10 mouse cellular contexts compared by ENCODE assay signal in the genomic region with DNA sequence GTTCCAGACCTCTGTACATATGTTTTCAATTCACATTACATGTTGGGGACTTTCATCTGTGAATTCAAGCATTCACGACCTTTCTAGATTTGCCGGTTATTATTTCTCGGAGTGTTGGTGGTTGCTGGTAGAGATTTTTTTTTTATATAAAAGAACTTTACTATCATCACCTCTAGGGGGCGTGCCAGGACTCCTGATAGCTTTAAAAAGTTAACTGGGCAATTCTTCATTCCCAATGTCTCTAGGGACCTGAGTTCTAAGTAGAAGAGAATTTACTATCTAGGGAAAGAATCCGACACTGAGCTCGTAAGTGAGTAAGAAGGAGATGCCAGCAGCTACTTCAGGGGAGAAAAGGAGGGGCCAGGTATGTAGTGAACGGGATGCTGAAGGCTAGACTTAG.
DNase-seq lines count a peak whose midpoint lies in the region; ATAC-seq and TF ChIP-seq lines count a peak whose summit lies in the region.
"Had no signal": no experiment of that assay in that cellular context is flagged by ENCODE, and none has a peak within 500 bp of the region (broad histone marks: within the 10 kb centered on the region; RNA-seq: fewer than 3 reads in every experiment).

No protein-coding gene starts in this region.

- H3K9me3 ChIP-seq in heart, embryonic 11.5 days (replicated peaks; ENCODE audit: control insufficient read depth, low read length), result no peaks in the 10 kb centered on the region
- H3K9me3 ChIP-seq: lung, embryonic 15.5 days; stomach, embryonic 15.5 days had no signal

- H3K4me1 ChIP-seq in heart, embryonic 11.5 days (ENCODE audit: control insufficient read depth, insufficient read depth, low read length), result no peaks in the 10 kb centered on the region
- H3K4me1 ChIP-seq: lung, embryonic 15.5 days; stomach, embryonic 15.5 days had no signal

- H3K4me2 ChIP-seq in heart, embryonic 11.5 days, result no peak overlapping the region
- H3K4me2 ChIP-seq: lung, embryonic 15.5 days; stomach, embryonic 15.5 days had no signal

- in situ Hi-C loops in Patski (cut with MboI; ENCODE audit: low pct_unique_long_range_greater_than_20kb), result no loop called here

- no peak overlapping the region for H3K9ac ChIP-seq in heart, embryonic 11.5 days (ENCODE audit: low read depth, low read length)
- H3K9ac ChIP-seq: lung, embryonic 15.5 days; stomach, embryonic 15.5 days had no signal

- DNase-seq in frontal cortex, postnatal 14 days (ENCODE audit: low spot score in 2 of 2), result no peak
- DNase-seq in left cerebral cortex, postnatal 14 days (ENCODE audit: low spot score in 2 of 2), result peak; percentile 42 to 62
- no peak for DNase-seq in left cerebral cortex, adult 11 months (ENCODE audit: low spot score)
- DNase-seq in Patski (ENCODE audit: low read depth, low spot score), result peak; percentile 27
- DNase-seq in left cerebral cortex, postnatal 36 days (ENCODE audit: low spot score in 2 of 2), result peak; percentile 17 to 20
- DNase-seq in thymus, adult 18-20 months, result no peak

- no peak overlapping the region for H3K27ac ChIP-seq in heart, embryonic 11.5 days (ENCODE audit: low read depth, low read length)
- H3K27ac ChIP-seq: lung, embryonic 15.5 days; stomach, embryonic 15.5 days had no signal

- POLR2A ChIA-PET in Patski (lab: Charles Lee), result no interaction called here

- 0 out of 2 replicates have a peak, but pooled peaks have one; percentile 31 for ATAC-seq in frontal cortex, adult (ENCODE audit: low TSS enrichment)
- ATAC-seq in Patski, result no peak
- ATAC-seq in heart, embryonic 11.5 days (replicated peaks; ENCODE audit: insufficient number of reproducible peaks, low FRiP score, low TSS enrichment), result no peak

- peaks cover 4% of the 10 kb centered on the region for H3K27me3 ChIP-seq in Patski
- no peaks in the 10 kb centered on the region; the same call in 1 of the 2 replicates for H3K27me3 ChIP-seq in heart, embryonic 11.5 days (ENCODE audit: control insufficient read depth, insufficient read depth, low read length)
- H3K27me3 ChIP-seq: lung, embryonic 15.5 days; stomach, embryonic 15.5 days had no signal

- WGBS in heart, embryonic 11.5 days (ENCODE audit: insufficient replicate concordance), result 64% methylated on average over 7 of the region's 7 CpGs

- intact Hi-C loops in left cerebral cortex, postnatal 14 days (cut with DNase I), result no loop called here
- intact Hi-C loops in left cerebral cortex, postnatal 36 days (cut with DNase I), result loop anchor here (5.0 kb wide), 1 partner anchor 335 kb away; a partner anchor contains a TSS

- CTCF ChIA-PET in Patski (lab: Charles Lee), result interaction anchor here (0.5 to 1.8 kb wide), 19 partner anchors 9 to 349 kb away, joined by 3 to 16 read pairs (median 4); no protein-coding TSS in a partner anchor

- peak; percentile 52 for TF ChIP-seq CTCF in Patski (IDR thresholded peaks at IDR 0.05)

- H3K4me3 ChIP-seq in heart, embryonic 11.5 days (ENCODE audit: low read depth, low read length), result no peak overlapping the region
- H3K4me3 ChIP-seq: lung, embryonic 15.5 days; stomach, embryonic 15.5 days had no signal

- H3K36me3 ChIP-seq in heart, embryonic 11.5 days (ENCODE audit: control insufficient read depth, insufficient read depth, low read length), result no peaks in the 10 kb centered on the region
- H3K36me3 ChIP-seq: lung, embryonic 15.5 days; stomach, embryonic 15.5 days had no signal

Comparison
In these comparisons a context has a peak if more than half of its experiments do, and no peak if none do; other contexts are left out.
1. DNase-seq: peak in left cerebral cortex, postnatal 14 days (2 of 2), Patski (single experiment) and left cerebral cortex, postnatal 36 days (2 of 2); none in frontal cortex, postnatal 14 days (0 of 2), left cerebral cortex, adult 11 months (single experiment) and thymus, adult 18-20 months (0 of 2).